Mouse (Mus musculus) liver, embryonic 13.5 days (tissue): ENCODE measurements at regions not wholly inside any gene's neighbourhood (a gene's known extent, or its start where the extent isn't known, plus 50 kb on each side); places are given as distances from the start of the nearest gene placed in this dataset.

Source experiments
- ATAC-seq: fragments of 200-750 bp; cut with Nextera tagmentation; 2 replicates; pipeline ENCODE4 v1.8.0; 2017; ENCODE audit warnings: low read depth, mild to moderate bottlenecking, moderate number of reproducible peaks, moderate library complexity
- DNase-seq: peaks from one replicate; pipeline ENCODE4 v3.0.0; 2022
- H3K27ac ChIP-seq: fragments of 300-500 bp; sonication (generic); 2 replicates; pipeline ENCODE4 v1.5.1; 2015; ENCODE audit warnings: moderate library complexity, mild to moderate bottlenecking, inconsistent platforms
- H3K27me3 ChIP-seq: fragments of 300-500 bp; sonication (generic); 2 replicates; pipeline ENCODE4 v1.6.1; 2015; ENCODE audit warnings: mild to moderate bottlenecking, inconsistent platforms
- H3K36me3 ChIP-seq: fragments of 300-500 bp; sonication (generic); 2 replicates; pipeline ENCODE4 v1.6.1; 2015; ENCODE audit warnings: mild to moderate bottlenecking, inconsistent platforms
- H3K4me1 ChIP-seq: fragments of 300-500 bp; sonication (generic); replicated peaks from 2 replicates; pipeline ENCODE4 v1.6.1; 2015; ENCODE audit warnings: inconsistent platforms
- H3K4me2 ChIP-seq: fragments of 300-500 bp; sonication (generic); 2 replicates; pipeline ENCODE4 v1.6.1; 2015; ENCODE audit warnings: inconsistent platforms, mild to moderate bottlenecking, moderate library complexity
- H3K4me3 ChIP-seq: fragments of 300-500 bp; sonication (generic); replicated peaks from 2 replicates; pipeline ENCODE4 v1.5.1; 2015; ENCODE audit warnings: mild to moderate bottlenecking, inconsistent platforms
- H3K9ac ChIP-seq: fragments of 300-500 bp; sonication (generic); 2 replicates; pipeline ENCODE4 v1.6.1; 2015; ENCODE audit warnings: mild to moderate bottlenecking, inconsistent platforms
- H3K9me3 ChIP-seq: fragments of 300-500 bp; sonication (generic); replicated peaks from 2 replicates; pipeline ENCODE4 v1.6.1; 2016; ENCODE audit warnings: inconsistent platforms
- WGBS: fragments of 180-500 bp; shearing (Covaris S2); methylation state at CpG from one replicate; pipeline ENCODE4 v1.1.7; 2015; ENCODE audit not compliant: insufficient replicate concordance; 5-methylcytosine and 5-hydroxymethylcytosine counted together

DNA sequence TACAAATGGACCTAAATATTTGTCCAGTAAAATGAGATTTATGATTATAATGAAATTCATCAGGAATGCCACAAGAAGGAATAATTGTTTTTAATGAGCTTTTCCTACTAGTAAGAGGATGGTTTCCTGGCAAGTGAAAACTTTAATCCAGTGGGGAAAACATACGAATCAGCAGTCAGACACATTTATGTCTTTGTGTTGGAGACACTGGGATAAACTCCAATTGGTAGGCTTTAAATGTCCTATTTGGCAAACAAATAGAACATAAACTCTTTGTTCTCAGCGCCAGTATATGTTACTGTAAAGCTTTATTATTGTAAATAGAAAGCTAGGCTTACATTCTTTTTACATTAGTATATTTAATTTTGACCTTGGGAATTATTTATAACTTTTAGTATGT is 127.0 kb downstream of the Gm5447 start:
- H3K27ac ChIP-seq = no peak overlapping the region
- H3K9me3 ChIP-seq = no peaks in the 10 kb centered on the region
- no peaks in the 10 kb centered on the region for H3K27me3 ChIP-seq
- H3K36me3 ChIP-seq = no peaks in the 10 kb centered on the region
- no peak for DNase-seq
- H3K4me3 ChIP-seq = no peak overlapping the region
- no peaks in the 10 kb centered on the region for H3K4me1 ChIP-seq
- WGBS = 47% methylated on average over 2 of the region's 2 CpGs
- H3K9ac ChIP-seq = no peak overlapping the region
- no peak overlapping the region for H3K4me2 ChIP-seq
- no peak for ATAC-seq

- Histone ChIP-seq H3K27me3 (no peaks in the 10 kb centered on the region), H3K27ac (no peak overlapping the region), H3K4me1 (no peaks in the 10 kb centered on the region), H3K4me3 (no peak overlapping the region), H3K36me3 (no peaks in the 10 kb centered on the region), H3K9me3 (no peaks in the 10 kb centered on the region), H3K9ac (no peak overlapping the region), H3K4me2 (no peak overlapping the region)
- 48% methylated on average over 2 of the region's 2 CpGs for WGBS
- no peak for DNase-seq
- ATAC-seq = no peak
Observed at GRCm38 (mm10) chr13:31107434-31107833, 133.4 kb downstream of the Gm5447 start.

DNA sequence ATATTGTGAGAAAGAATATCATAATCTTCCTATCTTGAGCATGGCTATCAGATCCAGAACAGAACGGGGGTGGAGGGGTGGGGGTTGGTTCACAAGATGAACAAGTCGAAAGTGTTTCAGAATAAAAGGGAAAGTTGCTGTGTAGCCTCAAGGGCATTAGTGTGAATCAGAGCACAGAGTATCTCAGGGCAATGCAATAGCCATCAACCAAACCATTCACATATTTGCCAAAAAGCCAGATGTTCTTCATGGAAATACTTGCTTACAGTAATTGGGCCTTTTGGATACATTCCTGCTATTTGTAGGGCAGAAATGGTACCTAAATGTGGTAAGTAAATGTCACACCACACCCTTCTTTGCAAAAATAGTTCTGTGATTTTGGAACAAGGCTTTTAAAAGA is 135.2 kb downstream of the Gm5447 start:
- Histone ChIP-seq H3K27ac (no peak overlapping the region), H3K4me1 (no peaks in the 10 kb centered on the region), H3K4me3 (no peak overlapping the region), H3K4me2 (no peak overlapping the region), H3K36me3 (no peaks in the 10 kb centered on the region), H3K9me3 (no peaks in the 10 kb centered on the region), H3K27me3 (no peaks in the 10 kb centered on the region), H3K9ac (no peak overlapping the region)
- ATAC-seq (no peak), DNase-seq (no peak)
- WGBS = 44% methylated on average over 2 of the region's 2 CpGs

DNA sequence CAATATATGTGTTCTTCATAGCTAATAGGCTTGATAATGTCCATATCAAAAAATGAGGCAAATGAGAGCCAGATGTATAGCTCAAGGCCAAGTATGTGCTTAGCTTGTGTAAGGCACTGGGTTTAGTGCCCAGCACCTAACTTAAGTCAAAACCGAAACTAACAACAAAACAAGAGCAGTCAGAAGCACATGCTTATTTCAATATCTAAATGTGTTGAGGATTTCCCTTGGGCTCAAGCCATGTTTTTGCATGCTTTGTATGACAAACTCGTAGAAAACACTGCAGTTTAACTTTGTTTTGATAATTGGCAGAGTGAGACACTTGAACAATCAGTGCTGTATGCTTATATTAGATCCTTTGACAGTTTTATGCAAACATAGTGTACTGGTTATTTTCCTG is 148.7 kb downstream of the Gm5447 start:
- H3K9ac ChIP-seq = no peak overlapping the region
- H3K27ac ChIP-seq = no peak overlapping the region
- no peak overlapping the region for H3K4me2 ChIP-seq
- no peaks in the 10 kb centered on the region for H3K4me1 ChIP-seq
- H3K27me3 ChIP-seq = no peaks in the 10 kb centered on the region
- H3K36me3 ChIP-seq = no peaks in the 10 kb centered on the region
- DNase-seq (no peak), ATAC-seq (no peak)
- H3K9me3 ChIP-seq = no peaks in the 10 kb centered on the region
- WGBS = 44% methylated on average over 2 of the region's 2 CpGs
- no peak overlapping the region for H3K4me3 ChIP-seq

- DNase-seq = no peak
- Histone ChIP-seq H3K27ac (no peak overlapping the region), H3K9me3 (no peaks in the 10 kb centered on the region), H3K4me3 (no peak overlapping the region), H3K9ac (no peak overlapping the region), H3K36me3 (no peaks in the 10 kb centered on the region), H3K4me2 (no peak overlapping the region), H3K27me3 (no peaks in the 10 kb centered on the region), H3K4me1 (no peaks in the 10 kb centered on the region)
- ATAC-seq = no peak
- WGBS = 38% methylated on average over 4 of the region's 4 CpGs
Observed at GRCm38 (mm10) chr13:31124547-31125216, 150.7 kb downstream of the Gm5447 start.

DNA sequence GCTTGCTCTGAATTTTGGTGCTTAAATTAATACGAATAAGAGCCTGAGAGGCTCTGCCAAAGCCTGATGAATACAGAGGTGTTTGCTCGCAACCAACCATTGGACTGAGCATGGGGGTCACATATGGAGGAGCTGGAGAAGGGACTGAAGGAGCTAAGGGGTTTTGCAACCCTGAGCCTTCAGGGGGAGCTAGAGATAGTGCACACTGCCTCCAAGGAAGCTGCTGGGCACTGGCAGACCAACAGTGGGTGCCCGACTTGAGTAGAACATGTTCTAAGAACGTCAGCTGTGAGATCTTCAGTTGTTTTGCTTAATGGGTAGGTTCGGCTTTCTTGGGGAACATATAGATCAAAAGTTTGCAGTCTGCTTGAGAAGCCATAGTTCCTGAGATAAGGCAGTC is 158.5 kb downstream of the Gm5447 start:
- H3K36me3 ChIP-seq = no peaks in the 10 kb centered on the region
- no peak overlapping the region for H3K9ac ChIP-seq
- H3K4me3 ChIP-seq = no peak overlapping the region
- DNase-seq = no peak
- no peaks in the 10 kb centered on the region for H3K9me3 ChIP-seq
- no peak overlapping the region for H3K4me2 ChIP-seq
- H3K4me1 ChIP-seq = no peaks in the 10 kb centered on the region
- no peak for ATAC-seq
- WGBS = 65% methylated on average over 5 of the region's 5 CpGs
- no peaks in the 10 kb centered on the region for H3K27me3 ChIP-seq
- H3K27ac ChIP-seq = no peak overlapping the region

DNA sequence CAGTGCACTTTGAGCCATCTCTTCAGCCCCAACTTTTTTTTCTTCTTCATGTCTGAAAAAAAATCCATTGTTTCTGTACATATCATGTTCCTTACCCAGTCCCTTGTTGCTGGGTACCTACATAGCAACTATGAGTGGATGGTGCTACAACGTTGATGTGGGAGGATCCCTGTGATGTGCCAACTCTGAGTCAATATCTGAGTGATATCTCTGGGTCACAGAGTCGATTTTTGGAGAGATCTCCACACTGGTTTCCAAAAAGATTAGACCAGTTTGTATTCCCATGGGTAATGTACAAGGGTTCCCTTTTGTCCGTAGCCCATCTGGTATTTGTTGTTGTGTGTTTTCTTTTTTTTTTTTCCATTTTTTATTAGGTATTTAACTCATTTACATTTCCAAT is 165.7 kb downstream of the Gm5447 start:
- no peak for DNase-seq
- Histone ChIP-seq H3K9me3 (no peaks in the 10 kb centered on the region), H3K27me3 (no peaks in the 10 kb centered on the region), H3K36me3 (no peaks in the 10 kb centered on the region), H3K4me3 (no peak overlapping the region), H3K27ac (no peak overlapping the region), H3K4me2 (no peak overlapping the region), H3K4me1 (no peaks in the 10 kb centered on the region), H3K9ac (no peak overlapping the region)
- WGBS = 62% methylated on average over 3 of the region's 3 CpGs
- ATAC-seq = no peak

DNA sequence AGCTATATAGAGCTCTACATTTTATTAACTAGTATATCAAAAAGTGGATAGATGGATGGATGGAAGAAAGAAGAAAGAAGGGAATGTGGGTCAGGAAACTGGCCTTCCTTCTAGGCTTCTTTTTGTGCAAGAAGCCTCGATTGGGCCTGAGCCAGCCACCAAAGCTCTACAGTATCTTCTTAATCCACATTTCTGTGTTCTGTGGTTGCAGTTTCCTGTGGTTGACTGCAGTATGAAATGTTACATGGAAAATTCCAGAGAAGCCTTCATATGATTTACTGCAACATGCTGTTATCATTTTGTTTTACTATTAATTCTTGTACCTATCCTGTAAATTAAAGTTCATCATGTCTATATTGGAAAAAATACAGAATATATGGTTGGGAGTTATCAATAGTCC is 173.3 kb downstream of the Gm5447 start:
- no peaks in the 10 kb centered on the region for H3K4me1 ChIP-seq
- WGBS = 3% methylated on average over 1 of the region's 1 CpGs
- no peaks in the 10 kb centered on the region for H3K36me3 ChIP-seq
- no peak for DNase-seq
- H3K27ac ChIP-seq = no peak overlapping the region
- H3K27me3 ChIP-seq = no peaks in the 10 kb centered on the region
- no peaks in the 10 kb centered on the region for H3K9me3 ChIP-seq
- H3K9ac ChIP-seq = no peak overlapping the region
- ATAC-seq = no peak
- H3K4me2 ChIP-seq = no peak overlapping the region
- H3K4me3 ChIP-seq = no peak overlapping the region

DNA sequence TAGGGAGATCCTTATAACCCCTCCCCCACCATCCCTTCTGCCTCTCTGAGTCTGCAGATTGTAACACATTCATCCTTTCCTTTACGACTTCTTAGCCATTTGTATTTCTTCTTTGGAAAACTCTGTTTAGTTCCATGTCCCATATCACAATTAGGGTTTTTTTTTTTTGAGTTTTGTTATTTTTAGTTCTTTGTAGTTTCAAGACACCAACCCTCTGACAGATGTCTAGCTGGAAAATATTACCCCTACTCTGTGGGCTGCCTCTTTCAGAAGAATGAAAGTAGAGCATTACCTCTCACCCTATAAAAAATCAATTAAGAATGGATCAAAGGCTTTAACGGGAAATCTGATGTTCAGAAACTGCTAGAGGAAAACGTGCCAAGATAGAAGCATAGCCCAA is 180.1 kb downstream of the Gm5447 start:
- DNase-seq (no peak), ATAC-seq (no peak)
- no peak overlapping the region for H3K4me2 ChIP-seq
- WGBS = 40% methylated on average over 3 of the region's 3 CpGs
- H3K4me3 ChIP-seq = no peak overlapping the region
- no peaks in the 10 kb centered on the region for H3K9me3 ChIP-seq
- no peaks in the 10 kb centered on the region for H3K27me3 ChIP-seq
- H3K36me3 ChIP-seq = no peaks in the 10 kb centered on the region
- H3K4me1 ChIP-seq = no peaks in the 10 kb centered on the region
- H3K27ac ChIP-seq = no peak overlapping the region
- no peak overlapping the region for H3K9ac ChIP-seq

- Histone ChIP-seq H3K4me3 (no peak overlapping the region), H3K4me1 (no peaks in the 10 kb centered on the region), H3K36me3 (no peaks in the 10 kb centered on the region), H3K27me3 (no peaks in the 10 kb centered on the region), H3K4me2 (no peak overlapping the region), H3K9me3 (no peaks in the 10 kb centered on the region), H3K9ac (no peak overlapping the region), H3K27ac (no peak overlapping the region)
- 65% methylated on average over 6 of the region's 6 CpGs for WGBS
- ATAC-seq = no peak
- no peak for DNase-seq
Observed at GRCm38 (mm10) chr13:31163878-31164495, 190.0 kb downstream of the Gm5447 start.

- 59% methylated on average over 5 of the region's 5 CpGs for WGBS
- no peak for DNase-seq
Observed at GRCm38 (mm10) chr13:31166286-31166685, 192.3 kb downstream of the Gm5447 start.

GRCm38 (mm10) chr13:31168854-31169253 is 194.8 kb downstream of the Gm5447 start:
- H3K27me3 ChIP-seq = no peaks in the 10 kb centered on the region
- H3K9me3 ChIP-seq = no peaks in the 10 kb centered on the region
- H3K4me1 ChIP-seq = no peaks in the 10 kb centered on the region
- no peak overlapping the region for H3K27ac ChIP-seq
- no peak for DNase-seq
- no peaks in the 10 kb centered on the region for H3K36me3 ChIP-seq
- no peak overlapping the region for H3K4me3 ChIP-seq
- no peak overlapping the region for H3K4me2 ChIP-seq
- no peak for ATAC-seq
- 63% methylated on average over 2 of the region's 2 CpGs for WGBS
- H3K9ac ChIP-seq = no peak overlapping the region

More at GRCm38 (mm10) chr13:31166286-31166685, 192.3 kb downstream of the Gm5447 start:
- Histone ChIP-seq H3K9ac (no peak overlapping the region), H3K9me3 (no peaks in the 10 kb centered on the region), H3K27me3 (no peaks in the 10 kb centered on the region), H3K4me3 (no peak overlapping the region), H3K4me2 (no peak overlapping the region), H3K4me1 (no peaks in the 10 kb centered on the region), H3K27ac (no peak overlapping the region), H3K36me3 (no peaks in the 10 kb centered on the region)
- no peak for ATAC-seq
